Comparison of ENCODE assay signal across 9 mouse cellular contexts in genomic region chr11:55046600-55046999, GRCm38 (mm10). TPM values are rescaled to one million over a fixed set of nuclear protein-coding genes. Genes with fewer than 3 reads are reported as not detected.
DNase-seq lines count a peak whose midpoint lies in the region; ATAC-seq and TF ChIP-seq lines count a peak whose summit lies in the region.
"Had no signal": no experiment of that assay in that cellular context is flagged by ENCODE, and none has a peak within 500 bp of the region (broad histone marks: within the 10 kb centered on the region; RNA-seq: fewer than 3 reads in every experiment).

No protein-coding gene starts in this region.

- H3K4me1 ChIP-seq in hindbrain, postnatal 0 days (ENCODE audit: insufficient read depth, low read length): no peaks in the 10 kb centered on the region
- no peaks in the 10 kb centered on the region for H3K4me1 ChIP-seq in hindbrain, embryonic 11.5 days (replicated peaks; ENCODE audit: control insufficient read depth, insufficient read depth, low read length)
- peaks cover 6% of the 10 kb centered on the region; the same call in 1 of the 2 replicates for H3K4me1 ChIP-seq in bone marrow macrophage, adult 2 months (ENCODE audit: control insufficient read depth, insufficient read depth, low read length)
- no peaks in the 10 kb centered on the region for H3K4me1 ChIP-seq in liver, embryonic 14.5 days (replicated peaks; ENCODE audit: control insufficient read depth in 2 of 2, insufficient read depth in 2 of 2, low read length in 1 of 2)
- H3K4me1 ChIP-seq: liver, embryonic 13.5 days had no signal

- no peak overlapping the region for H3K27ac ChIP-seq in hindbrain, postnatal 0 days
- no peak overlapping the region for H3K27ac ChIP-seq in hindbrain, embryonic 11.5 days (ENCODE audit: low read depth, low read length)
- no peak overlapping the region for H3K27ac ChIP-seq in bone marrow macrophage, adult 2 months (ENCODE audit: insufficient read depth, low read depth, low read length)
- no peak overlapping the region for H3K27ac ChIP-seq in liver, embryonic 14.5 days
- H3K27ac ChIP-seq: liver, embryonic 13.5 days had no signal

- no peaks in the 10 kb centered on the region for H3K27me3 ChIP-seq in hindbrain, postnatal 0 days (ENCODE audit: insufficient read depth, low read length)
- no peaks in the 10 kb centered on the region for H3K27me3 ChIP-seq in hindbrain, embryonic 11.5 days (ENCODE audit: control insufficient read depth, insufficient read depth, low read length)
- H3K27me3 ChIP-seq in liver, embryonic 14.5 days (ENCODE audit: control insufficient read depth, insufficient read depth, low read length): no peaks in the 10 kb centered on the region
- no peaks in the 10 kb centered on the region for H3K27me3 ChIP-seq in splenic B cell, adult 2 months (ENCODE audit: control insufficient read depth, insufficient read depth, low read length, poor library complexity, severe bottlenecking)
- H3K27me3 ChIP-seq: liver, embryonic 13.5 days had no signal

- DNase-seq in hindbrain, postnatal 0 days (ENCODE audit: low spot score): no peak
- DNase-seq in hindbrain, embryonic 11.5 days (ENCODE audit: low spot score): no peak
- peak; percentile 78 for DNase-seq in CD4-positive, CD25-positive, alpha-beta regulatory T cell, adult 2 months (ENCODE audit: low read depth, low spot score)
- no peak for DNase-seq in liver, embryonic 14.5 days (ENCODE audit: low read depth in 3 of 3, low spot score in 3 of 3)
- peak; percentile 71 for DNase-seq in splenic B cell, adult 2 months (ENCODE audit: low read depth, low spot score)
- no peak for DNase-seq in layer of hippocampus, postnatal 14 days (ENCODE audit: low spot score in 2 of 2)
- DNase-seq in cerebellum, adult 11 months: no peak
- DNase-seq: liver, embryonic 13.5 days had no signal

- H3K9ac ChIP-seq in hindbrain, postnatal 0 days (replicated peaks; ENCODE audit: low read length): no peak overlapping the region
- no peak overlapping the region for H3K9ac ChIP-seq in hindbrain, embryonic 11.5 days (ENCODE audit: low read depth, low read length)
- H3K9ac ChIP-seq in liver, embryonic 14.5 days (replicated peaks): no peak overlapping the region
- H3K9ac ChIP-seq: liver, embryonic 13.5 days had no signal

- TF ChIP-seq EP300 in liver, embryonic 14.5 days (IDR thresholded peaks at IDR 0.05; ENCODE audit: low read depth): no peak

- no peak for TF ChIP-seq POLR2A in bone marrow macrophage, adult 2 months (IDR thresholded peaks at IDR 0.05; ENCODE audit: borderline replicate concordance, low read depth, low read length)

- 58% methylated on average over 5 of the region's 5 CpGs for WGBS in hindbrain, postnatal 0 days
- 59% methylated on average over 5 of the region's 5 CpGs for WGBS in hindbrain, embryonic 11.5 days
- 31% methylated on average over 5 of the region's 5 CpGs for WGBS in liver, embryonic 14.5 days (ENCODE audit: insufficient replicate concordance)

- no peak overlapping the region for H3K4me2 ChIP-seq in hindbrain, postnatal 0 days (ENCODE audit: low read depth, low read length)
- H3K4me2 ChIP-seq in hindbrain, embryonic 11.5 days (replicated peaks; ENCODE audit: low read depth, low read length): no peak overlapping the region
- no peak overlapping the region for H3K4me2 ChIP-seq in liver, embryonic 14.5 days (ENCODE audit: low read depth)
- H3K4me2 ChIP-seq: liver, embryonic 13.5 days had no signal

- H3K36me3 ChIP-seq in hindbrain, postnatal 0 days (ENCODE audit: insufficient read depth, low read length): no peaks in the 10 kb centered on the region
- H3K36me3 ChIP-seq in hindbrain, embryonic 11.5 days (ENCODE audit: control insufficient read depth, insufficient read depth, low read length): no peaks in the 10 kb centered on the region
- H3K36me3 ChIP-seq in liver, embryonic 14.5 days (replicated peaks; ENCODE audit: control insufficient read depth, insufficient read depth, low read depth): no peaks in the 10 kb centered on the region
- H3K36me3 ChIP-seq in splenic B cell, adult 2 months (ENCODE audit: control insufficient read depth, insufficient read depth, low read length, poor library complexity, severe bottlenecking): peaks cover 10% of the 10 kb centered on the region; the same call in 1 of the 2 replicates
- H3K36me3 ChIP-seq: liver, embryonic 13.5 days had no signal

- TF ChIP-seq CTCF in hindbrain, postnatal 0 days (IDR thresholded peaks at IDR 0.05; ENCODE audit: low read depth): peak; percentile 54
- TF ChIP-seq CTCF in bone marrow macrophage, adult 2 months (IDR thresholded peaks at IDR 0.05; ENCODE audit: low read depth, low read length): peak; percentile 44
- peak; percentile 67 for TF ChIP-seq CTCF in liver, embryonic 14.5 days (IDR thresholded peaks at IDR 0.05; ENCODE audit: low read depth)

- no peak for ATAC-seq in hindbrain, postnatal 0 days
- no peak for ATAC-seq in hindbrain, embryonic 11.5 days (ENCODE audit: low FRiP score)
- no peak for ATAC-seq in liver, embryonic 14.5 days (ENCODE audit: insufficient read depth)

- no peak overlapping the region for H3K4me3 ChIP-seq in hindbrain, postnatal 0 days (ENCODE audit: low read length)
- H3K4me3 ChIP-seq in hindbrain, embryonic 11.5 days (ENCODE audit: low read depth, low read length): no peak overlapping the region
- H3K4me3 ChIP-seq in bone marrow macrophage, adult 2 months (ENCODE audit: insufficient read depth, low read length): no peak overlapping the region
- H3K4me3 ChIP-seq in liver, embryonic 14.5 days (ENCODE audit: insufficient read depth in 1 of 2, low read depth in 2 of 2, low read length in 2 of 2): no peak overlapping the region
- H3K4me3 ChIP-seq: liver, embryonic 13.5 days had no signal

- no peaks in the 10 kb centered on the region for H3K9me3 ChIP-seq in hindbrain, postnatal 0 days (ENCODE audit: low read length)
- H3K9me3 ChIP-seq in hindbrain, embryonic 11.5 days (ENCODE audit: control insufficient read depth, low read length): no peaks in the 10 kb centered on the region
- no peaks in the 10 kb centered on the region for H3K9me3 ChIP-seq in liver, embryonic 14.5 days (ENCODE audit: control insufficient read depth, low read length)
- H3K9me3 ChIP-seq: liver, embryonic 13.5 days had no signal

RNA-seq across cellular contexts. Expression of gene Anxa6, which starts 13.4 kb away (rescaled TPM):
- 83.2 and 86.0 TPM in 2 replicates for total RNA-seq in hindbrain, postnatal 0 days (2014; rRNA removed)
- polyA plus RNA-seq in hindbrain, postnatal 0 days (2015; fragmentation: Nextera tagmentation; extraction: Ambion mirVana): 71.3 and 74.8 TPM in 2 replicates
- polyA plus RNA-seq in hindbrain, embryonic 11.5 days (2014; fragmentation: Nextera tagmentation; extraction: Ambion mirVana): 90.2 and 91.6 TPM in 2 replicates
- 157 and 169 TPM in 2 replicates for polyA plus RNA-seq in bone marrow macrophage, adult 2 months (2012; ENCODE audit: insufficient read depth, insufficient read length, missing spikeins)
- polyA plus RNA-seq in liver, embryonic 14.5 days (2012; rRNA removed): 21.2 and 24.2 TPM in 2 replicates
- 36.7 and 42.1 TPM in 2 replicates for polyA plus RNA-seq in liver, embryonic 14.5 days (2014; fragmentation: Nextera tagmentation; extraction: Ambion mirVana)
- total RNA-seq in layer of hippocampus, postnatal 14 days (2021): 10 to 100 TPM; 90.3 to 93.8 TPM

RNA-seq across cellular contexts. Expression of gene Ccdc69, which starts 31.3 kb away (rescaled TPM):
- total RNA-seq in hindbrain, postnatal 0 days (2014; rRNA removed): 0.65 TPM in 1 of 2 replicates, not detected in the other
- 0.56 and 0.78 TPM in 2 replicates for polyA plus RNA-seq in hindbrain, postnatal 0 days (2015; fragmentation: Nextera tagmentation; extraction: Ambion mirVana)
- 0.36 and 1.1 TPM in 2 replicates for polyA plus RNA-seq in hindbrain, embryonic 11.5 days (2014; fragmentation: Nextera tagmentation; extraction: Ambion mirVana)
- 5.3 and 6.0 TPM in 2 replicates for polyA plus RNA-seq in bone marrow macrophage, adult 2 months (2012; ENCODE audit: insufficient read depth, insufficient read length, missing spikeins)
- polyA plus RNA-seq in liver, embryonic 14.5 days (2012; rRNA removed): 0.61 and 0.77 TPM in 2 replicates
- polyA plus RNA-seq in liver, embryonic 14.5 days (2014; fragmentation: Nextera tagmentation; extraction: Ambion mirVana): 1.0 and 1.1 TPM in 2 replicates
- not detected for total RNA-seq in layer of hippocampus, postnatal 14 days (2021)

RNA-seq across cellular contexts. Expression of gene Gm2a, which starts 51.3 kb away (rescaled TPM):
- 45.2 and 48.9 TPM in 2 replicates for total RNA-seq in hindbrain, postnatal 0 days (2014; rRNA removed)
- polyA plus RNA-seq in hindbrain, postnatal 0 days (2015; fragmentation: Nextera tagmentation; extraction: Ambion mirVana): 67.8 and 72.1 TPM in 2 replicates
- 14.1 and 15.6 TPM in 2 replicates for polyA plus RNA-seq in hindbrain, embryonic 11.5 days (2014; fragmentation: Nextera tagmentation; extraction: Ambion mirVana)
- 216 and 231 TPM in 2 replicates for polyA plus RNA-seq in bone marrow macrophage, adult 2 months (2012; ENCODE audit: insufficient read depth, insufficient read length, missing spikeins)
- 5.1 and 5.5 TPM in 2 replicates for polyA plus RNA-seq in liver, embryonic 14.5 days (2012; rRNA removed)
- 14.2 and 14.9 TPM in 2 replicates for polyA plus RNA-seq in liver, embryonic 14.5 days (2014; fragmentation: Nextera tagmentation; extraction: Ambion mirVana)
- total RNA-seq in layer of hippocampus, postnatal 14 days (2021): 10 to 100 TPM; 53.7 to 58.5 TPM

Comparison
In these comparisons a context has a peak if more than half of its experiments do, and no peak if none do; other contexts are left out.
1. DNase-seq: peak in CD4-positive, CD25-positive, alpha-beta regulatory T cell, adult 2 months (single experiment) and splenic B cell, adult 2 months (single experiment); none in hindbrain, postnatal 0 days (single experiment), hindbrain, embryonic 11.5 days (single experiment), liver, embryonic 14.5 days (0 of 3), layer of hippocampus, postnatal 14 days (0 of 2) and cerebellum, adult 11 months (single experiment).
2. Peak in every context shown above with its lines, with median percentiles within 50 percentile points of each other: CTCF ChIP-seq.